Mouse (Mus musculus) ovary, postnatal 14 days (tissue): ENCODE measurements at regions not wholly inside any gene's neighbourhood (a gene's known extent, or its start where the extent isn't known, plus 50 kb on each side); places are given as distances from the start of the nearest gene placed in this dataset.

ENCODE experiments used
- DNase-seq: peaks from one replicate; pipeline ENCODE4 v3.0.0; 2022; ENCODE audit warnings: low spot score

DNA sequence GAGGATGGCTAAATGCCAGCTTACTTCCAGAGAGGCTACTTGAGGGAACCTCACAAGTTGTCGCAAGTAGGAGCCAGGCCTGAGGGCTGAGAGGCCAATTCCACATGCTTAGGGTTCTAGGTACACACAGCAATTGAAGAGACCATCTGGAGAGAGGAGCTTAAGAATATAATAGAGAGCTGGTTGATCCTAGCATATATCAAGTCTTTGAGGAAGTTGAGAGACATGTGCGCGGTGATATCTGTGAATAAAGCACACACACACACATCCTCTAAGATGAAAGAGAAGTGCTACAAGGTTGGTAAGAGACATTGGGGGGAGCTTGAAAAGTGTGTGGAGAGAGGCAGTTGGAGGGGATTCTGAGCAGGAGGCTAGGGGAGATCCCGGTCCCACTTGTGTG, 189.5 kb downstream of the Zfp462 start:
- DNase-seq: no peak

DNA sequence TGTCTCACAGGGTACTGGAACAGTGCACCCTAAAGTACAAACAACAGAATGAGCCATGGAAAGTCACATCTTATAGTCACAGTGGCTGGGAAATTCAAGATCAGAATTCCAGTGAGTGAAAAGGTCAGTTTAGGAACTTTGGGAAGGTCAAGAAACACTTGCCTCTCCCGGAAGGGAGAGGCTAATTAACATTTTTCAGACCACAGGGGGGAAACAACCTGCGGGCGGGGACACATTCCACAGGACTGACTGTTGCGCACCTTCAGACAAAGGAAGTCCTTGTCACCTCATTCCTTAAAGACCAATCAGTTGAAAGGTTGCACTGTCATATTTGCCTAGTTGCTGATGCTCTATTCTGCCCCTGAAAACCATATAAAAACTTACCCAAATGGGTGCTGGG, 189.9 kb downstream of the Zfp462 start:
- no peak for DNase-seq

DNA sequence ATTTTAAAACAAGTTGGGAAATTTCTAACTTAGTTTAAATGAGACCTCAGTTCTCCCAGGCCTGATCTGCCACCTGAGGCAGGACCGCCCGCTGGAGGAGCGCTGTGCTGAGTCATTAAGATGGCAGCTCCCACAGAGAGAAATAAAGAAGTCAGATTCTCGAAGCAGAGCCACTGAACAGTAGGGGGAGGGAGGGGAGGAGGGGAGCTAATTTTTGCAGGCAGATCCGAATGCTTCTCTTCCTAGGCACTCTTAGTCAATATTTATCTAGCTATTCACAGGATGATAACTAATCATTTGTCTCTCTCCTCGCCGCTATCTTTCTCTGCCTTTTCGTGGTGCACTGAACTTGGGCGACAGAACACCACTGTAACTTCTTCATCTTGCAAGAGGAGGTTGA, 191.4 kb downstream of the Zfp462 start:
- DNase-seq: no peak

DNA sequence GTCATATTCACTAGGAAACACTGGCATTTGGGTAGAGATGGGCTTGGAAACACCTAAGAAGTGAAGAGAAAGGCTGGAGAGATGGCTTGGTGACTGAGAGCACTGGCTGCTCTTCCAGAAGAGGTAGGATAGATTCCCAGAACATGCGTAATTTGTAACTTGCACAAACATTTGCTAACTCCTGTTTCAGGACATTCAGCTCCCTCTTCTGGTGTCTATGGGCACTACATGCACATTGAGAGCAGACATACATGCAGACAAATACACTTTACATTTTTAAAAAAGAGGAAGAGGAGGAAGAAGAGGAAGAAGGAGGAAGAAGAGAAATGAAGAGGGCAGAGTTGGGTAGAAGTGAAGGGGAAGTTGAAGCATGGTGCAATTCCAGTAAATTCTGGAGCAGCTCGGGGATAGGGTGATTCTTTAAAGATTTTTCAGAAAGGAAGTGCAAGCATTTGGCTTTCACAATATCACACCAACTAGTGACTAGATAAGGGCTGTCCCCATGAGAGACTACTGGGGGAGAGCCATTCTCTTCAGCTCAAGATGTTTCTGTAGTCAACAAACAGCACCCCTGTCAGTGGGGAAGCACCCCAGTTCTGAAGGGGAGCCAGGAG, 193.0 kb downstream of the Zfp462 start:
- no peak for DNase-seq

DNA sequence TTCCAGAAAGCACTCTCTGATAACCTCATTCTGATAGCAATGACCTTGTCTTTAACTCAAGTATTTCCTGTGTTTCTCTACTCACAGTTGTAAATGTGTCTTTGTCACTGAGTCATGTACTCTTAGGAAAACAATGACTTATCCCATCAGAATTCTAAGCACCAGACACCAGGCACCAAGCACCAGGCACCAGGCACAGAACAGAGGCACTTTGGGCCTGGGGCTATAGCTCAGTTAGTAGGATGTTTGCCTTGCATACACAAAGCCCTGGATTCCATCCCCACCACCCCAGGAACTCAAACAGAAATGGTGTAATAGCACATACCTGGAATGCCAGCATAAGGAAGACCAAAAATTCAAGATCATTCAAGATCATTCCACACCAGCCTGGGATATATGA, 196.5 kb downstream of the Zfp462 start:
- DNase-seq: no peak

DNA sequence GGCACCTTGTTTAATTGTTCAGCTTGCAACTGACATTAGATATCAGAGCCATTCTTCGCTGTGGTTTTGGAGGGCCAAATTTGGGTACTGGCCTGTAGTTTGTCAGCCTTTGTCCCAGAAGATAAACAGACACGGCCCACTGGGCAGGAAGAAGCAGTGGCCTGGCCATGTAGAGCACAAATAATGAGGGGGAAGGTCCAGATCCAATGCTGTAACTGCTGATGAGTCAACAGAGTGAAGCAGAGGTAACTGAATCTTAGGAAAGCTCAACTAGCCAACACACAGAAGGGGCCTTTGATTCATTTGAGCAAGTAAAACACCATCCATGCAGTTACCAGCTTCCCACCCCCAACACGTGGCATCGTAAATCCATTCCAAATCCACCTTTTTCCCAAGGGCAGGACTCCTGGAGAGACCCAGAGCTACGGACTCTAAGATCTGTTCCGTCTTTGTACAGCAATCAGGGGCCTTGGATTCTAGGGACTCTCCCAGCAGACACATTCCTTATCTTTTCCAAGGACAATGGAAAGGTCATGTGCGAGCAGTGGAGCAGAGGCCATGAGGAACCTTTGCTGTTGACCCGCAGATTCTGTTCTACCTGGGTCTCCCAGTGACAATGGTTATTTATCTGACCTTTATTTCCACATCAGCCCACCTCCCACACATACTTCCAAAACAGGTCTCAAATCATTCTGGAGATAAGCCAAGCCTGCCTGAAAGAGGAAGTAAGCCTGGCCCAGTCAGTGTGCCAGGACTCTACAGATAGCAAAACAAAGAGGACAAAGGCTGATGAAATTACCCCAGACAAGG, 197.3 kb downstream of the Zfp462 start:
- no peak for DNase-seq

DNA sequence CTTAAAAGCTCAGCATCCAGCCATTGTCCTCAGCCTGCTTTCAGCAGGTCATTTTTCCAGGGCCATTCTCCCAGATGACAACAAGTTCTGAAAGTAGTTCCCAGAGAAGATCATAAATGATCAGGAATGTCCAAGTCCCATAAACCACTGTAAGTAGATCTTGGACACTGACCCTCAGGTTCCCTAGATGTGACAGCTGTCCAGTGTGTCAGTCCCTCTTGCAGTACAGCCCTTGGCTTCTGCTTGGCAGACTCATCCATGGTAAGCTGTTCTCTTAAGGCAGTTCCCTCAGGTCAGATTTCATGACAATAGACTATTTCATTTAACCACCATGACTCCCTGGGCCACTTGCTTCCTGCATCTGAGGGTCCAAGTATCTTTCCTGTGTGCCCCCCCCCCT, 198.6 kb downstream of the Zfp462 start:
- DNase-seq: no peak

DNA sequence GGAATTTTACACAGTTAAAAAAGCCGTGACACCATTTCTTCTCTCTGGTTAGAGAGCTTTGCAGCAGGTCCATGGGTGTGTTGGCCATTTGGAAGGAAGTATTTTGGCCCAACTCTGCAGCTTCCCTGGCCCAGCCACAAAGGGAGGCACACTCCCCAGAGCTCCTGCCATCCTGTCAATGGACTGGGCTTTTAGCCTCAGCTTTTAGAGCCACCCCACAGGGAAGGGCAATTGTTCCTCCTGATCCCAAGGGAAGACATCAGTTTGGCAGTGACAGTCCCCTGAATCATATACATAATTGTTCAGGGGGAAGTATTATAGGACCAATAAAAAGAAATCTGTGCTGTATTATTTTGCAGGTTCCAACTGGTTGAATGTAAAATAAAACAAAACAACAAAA, 200.1 kb downstream of the Zfp462 start:
- no peak for DNase-seq

DNA sequence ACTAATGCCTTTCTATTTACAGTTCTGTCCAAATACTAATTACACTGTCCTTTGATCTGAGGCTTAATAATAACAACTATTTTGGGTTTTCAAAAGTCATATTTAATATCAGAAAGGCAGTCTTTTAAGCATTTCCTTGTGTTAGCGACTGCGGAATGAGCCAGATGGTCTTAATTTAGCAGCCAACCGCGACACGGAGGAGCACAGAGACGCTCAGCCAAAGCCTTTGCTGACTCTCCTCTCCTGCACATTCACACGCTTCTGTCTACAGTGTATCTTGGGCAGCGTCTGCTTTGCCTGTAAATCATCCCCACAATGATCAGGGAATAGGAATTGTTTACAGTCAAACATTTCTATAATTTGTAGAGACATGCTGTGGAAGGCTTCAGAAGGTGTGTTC, 201.1 kb downstream of the Zfp462 start:
- DNase-seq: no peak

DNA sequence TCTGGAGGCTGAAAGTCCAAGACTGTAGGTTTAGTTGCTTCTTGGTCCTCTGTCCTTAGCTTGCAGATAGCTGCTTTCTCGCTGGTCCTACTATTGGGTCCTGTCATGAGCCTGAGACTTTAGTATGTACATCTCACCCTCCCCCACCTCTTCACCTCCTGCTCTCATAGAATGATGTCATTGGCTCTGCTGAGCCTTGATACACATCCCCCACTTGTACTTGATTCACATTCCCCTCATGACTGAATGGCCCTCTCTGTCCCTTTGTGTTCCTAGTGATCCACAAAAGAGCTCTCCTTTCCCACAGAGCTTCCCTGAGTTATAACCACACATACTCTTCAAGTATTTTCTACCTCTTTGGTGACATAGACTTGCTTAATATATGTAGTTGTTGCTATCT, 201.5 kb upstream of the Rad23b start:
- DNase-seq: no peak

DNA sequence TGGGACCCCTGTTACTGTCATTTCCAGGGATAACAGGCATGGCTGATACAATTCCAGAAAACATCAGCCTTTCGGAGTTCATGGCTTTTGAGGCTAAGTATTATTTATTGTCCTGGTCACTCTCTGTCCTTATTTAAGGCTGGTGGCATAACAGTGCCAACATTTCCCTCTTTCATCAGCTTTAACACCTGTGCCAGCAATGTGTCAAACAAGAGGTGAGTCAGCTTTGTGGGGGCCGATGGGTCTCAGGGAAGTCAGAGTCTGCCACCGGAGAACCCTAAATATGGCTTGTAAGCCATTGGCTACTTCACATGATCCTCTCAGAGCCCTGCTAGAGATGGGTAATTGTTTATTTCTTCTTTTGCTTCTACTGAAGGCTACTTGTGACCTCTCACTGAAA, 195.3 kb upstream of the Rad23b start:
- DNase-seq: no peak

DNA sequence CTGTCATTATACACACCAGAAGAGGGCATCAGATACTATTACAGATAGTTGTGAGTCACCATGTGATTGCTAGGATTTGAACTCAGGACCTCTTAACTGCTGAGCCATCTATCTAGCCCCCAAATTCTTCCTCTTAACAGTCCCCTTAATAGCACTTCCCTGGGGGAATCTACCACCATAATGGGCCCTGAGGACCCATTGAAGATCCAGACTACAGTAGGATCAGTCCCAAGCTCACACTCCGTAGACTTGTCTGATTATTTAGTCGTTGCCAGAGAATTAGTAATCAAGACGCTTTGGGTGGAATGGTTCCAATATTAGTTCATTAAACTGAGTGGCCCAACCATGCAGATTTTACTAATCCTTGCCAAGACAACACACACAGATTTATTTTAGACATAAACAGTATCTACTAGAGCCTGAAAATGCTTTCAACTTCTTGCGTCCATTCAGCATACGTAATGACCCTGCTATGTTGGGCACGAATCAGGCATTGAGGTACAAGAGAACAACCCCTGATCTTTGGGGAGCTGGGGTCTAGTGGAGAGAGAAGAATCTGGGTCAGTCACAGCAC, 191.6 kb upstream of the Rad23b start:
- no peak for DNase-seq

DNA sequence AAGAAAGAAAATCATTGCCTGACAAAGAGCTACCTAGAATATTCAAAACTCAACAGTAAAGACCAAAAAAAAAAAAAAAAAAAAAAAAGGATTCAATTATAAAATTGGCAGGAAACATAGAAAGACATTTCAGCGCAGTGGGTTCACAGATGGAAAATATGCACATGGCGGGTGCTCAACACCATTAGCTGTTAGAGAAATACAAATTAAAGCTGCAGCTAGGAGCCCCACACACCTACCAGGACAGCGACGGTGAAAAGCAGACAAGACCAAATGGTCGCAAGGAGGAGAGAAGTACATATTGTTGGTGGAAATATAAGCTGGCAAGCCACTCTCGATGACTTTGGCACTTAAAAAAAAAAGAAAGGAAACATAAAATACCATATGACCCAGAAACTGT, 183.6 kb upstream of the Rad23b start:
- no peak for DNase-seq

DNA sequence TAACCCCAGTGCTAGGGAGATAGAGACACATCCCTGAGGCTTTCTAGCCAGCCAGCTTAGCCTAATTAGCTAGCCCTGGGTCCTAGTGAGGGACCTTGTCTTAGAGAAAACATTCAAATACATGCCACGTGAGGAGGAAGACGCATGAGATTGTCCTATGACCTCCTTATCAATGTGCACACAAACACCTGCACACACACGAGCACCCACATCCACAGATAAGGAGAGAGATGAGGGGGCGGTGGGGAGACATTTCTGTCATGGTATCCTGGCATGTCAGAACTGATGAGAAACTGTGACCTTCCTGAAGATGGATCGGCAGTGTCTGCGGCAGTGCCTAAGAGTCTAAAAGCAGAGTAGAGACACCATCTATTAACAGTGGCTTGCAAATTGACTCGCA, 180.8 kb upstream of the Rad23b start:
- DNase-seq: no peak

DNA sequence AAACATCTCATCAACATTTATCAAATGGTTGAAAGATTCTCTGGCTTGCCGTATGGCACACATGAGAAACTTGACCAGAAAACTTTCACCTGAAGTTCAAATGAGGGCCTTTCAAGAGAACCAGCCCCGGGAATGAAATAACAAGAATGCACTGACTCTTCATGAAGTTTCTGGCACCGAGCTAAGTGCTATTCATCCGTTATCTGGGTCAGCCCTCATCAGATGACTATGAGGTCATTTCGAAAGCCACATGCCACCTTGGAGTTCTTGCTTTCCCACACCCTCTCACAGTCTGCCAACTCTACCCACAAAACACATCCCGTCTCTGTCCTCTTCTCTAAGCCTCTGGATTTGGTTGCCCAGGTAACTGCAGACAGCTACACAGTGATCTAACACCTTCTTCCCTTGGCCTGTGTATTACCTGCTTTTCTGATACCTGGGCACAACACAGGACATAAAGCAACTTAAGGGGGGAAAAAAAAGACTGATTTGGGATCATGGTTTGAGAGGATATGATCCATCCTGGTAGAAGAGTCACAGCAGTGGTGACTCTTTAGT, 177.4 kb upstream of the Rad23b start:
- DNase-seq: no peak

DNA sequence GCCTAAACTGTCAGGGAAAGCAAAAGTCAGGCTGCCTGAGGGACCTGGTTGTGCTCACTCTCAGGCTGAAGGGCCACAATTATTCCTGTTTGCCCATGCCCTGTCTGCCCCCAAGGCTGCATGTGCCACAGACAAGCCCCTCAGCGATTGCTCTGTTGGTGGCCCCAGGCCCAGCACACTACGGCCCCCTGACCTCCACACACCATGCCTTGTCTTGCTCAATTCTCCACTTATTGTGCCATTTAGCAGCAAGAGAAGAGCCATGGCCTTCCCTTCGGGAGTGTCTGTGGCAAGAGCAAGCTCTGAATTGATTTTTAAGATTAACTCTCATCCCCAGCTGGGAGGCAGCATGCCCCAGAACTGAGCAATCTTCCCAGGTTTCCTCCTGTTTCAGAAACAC, 173.8 kb upstream of the Rad23b start:
- DNase-seq: no peak

DNA sequence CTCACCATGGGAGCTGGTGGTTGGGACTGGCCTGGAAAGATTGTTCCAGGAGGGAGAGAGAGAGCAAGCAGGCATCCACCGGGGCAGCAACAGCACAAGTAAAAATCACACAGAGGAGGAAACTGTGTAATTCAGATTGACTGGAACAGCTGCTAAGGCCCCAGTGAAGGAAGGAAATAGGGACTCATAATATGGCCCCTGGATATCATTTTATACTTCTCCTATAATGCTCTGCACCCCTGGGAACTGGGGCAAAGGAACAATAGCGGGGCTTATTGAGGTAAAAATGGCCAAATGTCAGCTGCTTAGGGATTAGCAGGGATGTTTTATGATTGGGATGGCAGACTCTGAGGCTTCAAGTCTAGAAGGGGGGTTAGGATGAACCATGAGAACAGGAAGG, 170.4 kb upstream of the Rad23b start:
- DNase-seq: no peak

DNA sequence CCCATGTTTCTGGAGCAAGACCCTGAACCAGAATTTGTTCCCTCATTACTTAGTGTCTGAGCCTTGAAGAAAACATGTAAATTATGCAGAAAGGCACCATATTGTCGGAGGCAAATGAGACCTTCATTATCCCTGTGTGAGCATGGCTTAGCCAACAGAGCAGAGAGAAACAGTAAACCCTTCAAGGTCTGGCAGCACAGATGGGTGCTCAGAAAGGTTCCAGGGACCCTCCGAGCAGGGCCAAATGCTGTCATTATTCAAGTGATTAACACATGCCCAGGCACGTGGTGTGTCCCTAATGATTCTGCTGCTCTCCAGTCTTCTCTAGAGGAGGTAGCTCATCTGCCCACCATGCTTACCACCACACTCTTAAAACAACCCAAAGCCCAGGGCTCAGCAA, 166.3 kb upstream of the Rad23b start:
- no peak for DNase-seq

DNA sequence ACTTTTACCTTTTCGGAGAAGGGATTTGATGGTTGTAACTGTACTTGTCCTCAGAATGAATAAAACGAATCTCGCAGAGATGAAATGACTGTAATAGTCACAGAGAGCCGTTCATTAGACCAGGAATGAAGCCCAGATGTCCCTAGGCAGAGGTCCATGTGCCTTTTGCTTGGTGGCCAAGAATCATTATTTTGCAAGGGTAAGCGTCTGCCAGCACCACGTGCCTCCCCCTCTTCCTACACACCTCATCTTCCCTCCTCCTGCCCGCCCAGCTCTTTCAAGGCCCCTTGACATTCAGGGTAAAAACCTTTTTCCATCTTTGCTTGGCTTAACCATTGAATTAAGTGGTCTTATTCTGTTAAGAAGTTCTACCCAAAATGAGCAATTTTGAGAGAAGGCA, 161.1 kb upstream of the Rad23b start:
- DNase-seq: no peak

DNA sequence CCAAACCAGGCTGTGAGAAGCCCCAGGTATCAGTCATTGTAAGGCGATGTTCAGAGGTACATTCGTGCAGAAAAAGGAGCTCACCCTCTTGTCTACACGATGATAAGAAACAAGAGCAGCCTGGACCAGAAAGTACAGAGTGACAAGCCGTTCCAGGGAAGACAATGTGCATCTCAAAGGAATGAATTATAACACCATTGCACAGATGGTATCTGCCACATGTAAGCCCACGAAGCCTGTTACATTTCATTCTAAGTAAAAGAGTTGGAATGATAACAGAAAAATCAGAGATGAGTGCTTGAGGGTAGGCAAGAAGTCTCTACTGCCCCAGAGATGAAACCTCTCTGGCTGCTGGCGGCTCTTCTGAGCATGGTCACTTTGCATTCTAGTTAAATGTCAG, 159.3 kb upstream of the Rad23b start:
- DNase-seq: no peak

DNA sequence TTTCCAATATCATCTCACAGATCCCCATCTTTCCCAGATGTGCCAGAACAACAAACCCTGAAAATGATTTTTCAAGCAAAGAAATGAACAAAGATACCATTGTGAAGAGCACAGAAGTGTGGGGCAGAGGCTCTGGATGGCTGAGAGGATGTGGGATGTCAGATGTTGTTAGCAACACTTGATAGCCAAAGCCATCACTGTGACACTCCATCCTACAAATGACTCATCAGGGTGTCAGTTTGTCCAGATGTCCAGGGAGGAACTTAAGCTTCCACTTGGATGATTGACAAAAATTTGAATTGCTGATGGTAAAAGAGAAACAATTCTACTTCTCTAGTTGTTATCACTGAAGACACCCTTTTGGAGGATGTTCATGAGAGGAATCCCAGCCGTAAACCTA, 155.8 kb upstream of the Rad23b start:
- DNase-seq: no peak

DNA sequence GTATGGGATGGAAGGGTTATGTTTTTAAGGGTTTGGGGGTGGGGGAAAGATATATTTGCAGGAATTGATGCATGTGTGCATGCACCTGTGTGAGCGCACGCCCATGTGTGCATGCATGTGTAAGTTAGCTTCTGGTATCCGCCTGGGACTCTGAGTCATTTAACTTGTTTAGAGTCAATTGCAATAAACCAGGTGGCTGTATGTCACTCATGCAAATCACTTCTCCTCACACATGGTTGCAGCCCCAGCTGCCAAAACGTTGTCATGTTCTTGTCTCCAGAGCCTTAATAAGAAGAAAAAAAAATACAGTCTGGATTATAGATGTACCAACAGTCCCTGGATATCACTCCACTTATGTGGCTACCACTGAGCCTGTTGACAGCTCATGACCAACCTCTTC, 155.3 kb upstream of the Rad23b start:
- no peak for DNase-seq
